8 mouse cellular contexts compared by ENCODE assay signal in genomic region chr8:84902920-84903661, GRCm38 (mm10). TPM values are rescaled to one million over a fixed set of nuclear protein-coding genes. Genes with fewer than 3 reads are reported as not detected.
DNase-seq lines count a peak whose midpoint lies in the region; ATAC-seq and TF ChIP-seq lines count a peak whose summit lies in the region.

No protein-coding gene starts in this region.

- WGBS in forebrain, embryonic 13.5 days: under 1% methylated on average over 68 of the region's 68 CpGs
- under 1% methylated on average over 68 of the region's 68 CpGs for WGBS in large intestine, adult 2 months
- WGBS in liver, embryonic 16.5 days (ENCODE audit: insufficient replicate concordance): under 1% methylated on average over 68 of the region's 68 CpGs
- under 1% methylated on average over 68 of the region's 68 CpGs for WGBS in neural tube, embryonic 12.5 days
- WGBS in stomach, postnatal 0 days: under 1% methylated on average over 68 of the region's 68 CpGs

- TF ChIP-seq POLR2A in ES-Bruce4 (IDR thresholded peaks at IDR 0.05; ENCODE audit: insufficient read depth, low read length): peak; percentile 73

- H3K27me3 ChIP-seq in ES-Bruce4 (ENCODE audit: control insufficient read depth, insufficient read depth, low read length, poor library complexity, severe bottlenecking): no peaks in the 10 kb centered on the region
- H3K27me3 ChIP-seq in forebrain, embryonic 13.5 days: 0 out of 2 replicates have a peak, but pooled peaks cover 14% of the 10 kb centered on the region
- no peaks in the 10 kb centered on the region for H3K27me3 ChIP-seq in liver, embryonic 16.5 days (ENCODE audit: control insufficient read depth, insufficient read depth, low read depth, low read length)
- H3K27me3 ChIP-seq in neural tube, embryonic 12.5 days (replicated peaks): peaks cover 14% of the 10 kb centered on the region; the same call in 1 of the 2 replicates
- H3K27me3 ChIP-seq in stomach, postnatal 0 days (ENCODE audit: control insufficient read depth, insufficient read depth, low read length): no peaks in the 10 kb centered on the region

- H3K9me3 ChIP-seq in ES-Bruce4 (replicated peaks; ENCODE audit: control insufficient read depth, insufficient read depth, low read length, poor library complexity, severe bottlenecking): no peaks in the 10 kb centered on the region
- H3K9me3 ChIP-seq in forebrain, embryonic 13.5 days (replicated peaks): no peaks in the 10 kb centered on the region
- H3K9me3 ChIP-seq in liver, embryonic 16.5 days (replicated peaks; ENCODE audit: control insufficient read depth, low read length): no peaks in the 10 kb centered on the region
- no peaks in the 10 kb centered on the region for H3K9me3 ChIP-seq in neural tube, embryonic 12.5 days
- H3K9me3 ChIP-seq in stomach, postnatal 0 days (ENCODE audit: control insufficient read depth, low read length): no peaks in the 10 kb centered on the region

- intact Hi-C loops in heart, postnatal 10 days (cut with DNase I): loop anchor here (2.0 kb wide), 1 partner anchor 56 kb away; the partner anchor contains the start of gene Calr

- ATAC-seq in cerebellum, adult (ENCODE audit: insufficient number of reproducible peaks, low FRiP score, low TSS enrichment): peak; percentile 82
- peak; percentile 91 for ATAC-seq in forebrain, embryonic 13.5 days
- peak; percentile 70 for ATAC-seq in liver, embryonic 16.5 days (ENCODE audit: low read depth)
- ATAC-seq in neural tube, embryonic 12.5 days (ENCODE audit: low FRiP score, low read depth): peak; percentile 87
- peak; percentile 92 for ATAC-seq in stomach, postnatal 0 days (ENCODE audit: low FRiP score, low TSS enrichment)

- DNase-seq in heart, postnatal 10 days: peak; percentile 93 to 94
- DNase-seq in large intestine, adult 2 months (ENCODE audit: low read depth, low spot score): peak; percentile 44
- DNase-seq in stomach, postnatal 0 days (ENCODE audit: low spot score): peak; percentile 93

- no peaks in the 10 kb centered on the region for H3K36me3 ChIP-seq in ES-Bruce4 (ENCODE audit: control insufficient read depth, insufficient read depth, low read length, poor library complexity, severe bottlenecking)
- no peaks in the 10 kb centered on the region for H3K36me3 ChIP-seq in forebrain, embryonic 13.5 days (ENCODE audit: poor library complexity, severe bottlenecking)
- H3K36me3 ChIP-seq in liver, embryonic 16.5 days (ENCODE audit: control insufficient read depth, insufficient read depth): peaks cover 36% of the 10 kb centered on the region
- no peaks in the 10 kb centered on the region for H3K36me3 ChIP-seq in neural tube, embryonic 12.5 days
- no peaks in the 10 kb centered on the region for H3K36me3 ChIP-seq in stomach, postnatal 0 days (ENCODE audit: control insufficient read depth, insufficient read depth, low read length)

- peak overlapping the region; percentile 89 for H3K4me2 ChIP-seq in forebrain, embryonic 13.5 days
- H3K4me2 ChIP-seq in liver, embryonic 16.5 days (ENCODE audit: low read depth, low read length): peak overlapping the region; percentile 96
- H3K4me2 ChIP-seq in neural tube, embryonic 12.5 days (replicated peaks): peak overlapping the region; percentile 93
- H3K4me2 ChIP-seq in stomach, postnatal 0 days (replicated peaks; ENCODE audit: low read depth): peak overlapping the region; percentile 99

- TF ChIP-seq EP300 in ES-Bruce4 (IDR thresholded peaks at IDR 0.05; ENCODE audit: insufficient read depth, low read depth, low read length): no peak
- TF ChIP-seq EP300 in stomach, postnatal 0 days (optimal IDR thresholded peaks at IDR 0.05): no peak

- TF ChIP-seq CTCF in ES-Bruce4 (IDR thresholded peaks at IDR 0.05; ENCODE audit: low read depth, low read length): peak; percentile 62
- peak; percentile 92 for TF ChIP-seq CTCF in stomach, postnatal 0 days (IDR thresholded peaks at IDR 0.05; ENCODE audit: low read depth)

- peak overlapping the region; percentile 85 for H3K9ac ChIP-seq in ES-Bruce4 (ENCODE audit: low read depth, poor library complexity, severe bottlenecking)
- H3K9ac ChIP-seq in forebrain, embryonic 13.5 days: peak overlapping the region; percentile 64
- H3K9ac ChIP-seq in liver, embryonic 16.5 days (ENCODE audit: low read depth, low read length): peak overlapping the region; percentile 99
- peak overlapping the region; percentile 64 for H3K9ac ChIP-seq in neural tube, embryonic 12.5 days
- H3K9ac ChIP-seq in stomach, postnatal 0 days (ENCODE audit: low read length): peak overlapping the region; percentile 74

- H3K27ac ChIP-seq in ES-Bruce4 (ENCODE audit: insufficient read depth, low read length): peak overlapping the region; percentile 44
- 0 out of 2 replicates have a peak overlapping the region, but pooled peaks have one; percentile 4 for H3K27ac ChIP-seq in forebrain, embryonic 13.5 days
- H3K27ac ChIP-seq in liver, embryonic 16.5 days (ENCODE audit: low read length): peak overlapping the region; percentile 100
- H3K27ac ChIP-seq in neural tube, embryonic 12.5 days: no peak overlapping the region
- H3K27ac ChIP-seq in stomach, postnatal 0 days (replicated peaks): peak overlapping the region; percentile 80

- H3K4me3 ChIP-seq in ES-Bruce4 (ENCODE audit: low read depth, low read length): peak overlapping the region; percentile 65
- H3K4me3 ChIP-seq in forebrain, embryonic 13.5 days: peak overlapping the region; percentile 53
- H3K4me3 ChIP-seq in liver, embryonic 16.5 days (ENCODE audit: low read depth, low read length): peak overlapping the region; percentile 97
- H3K4me3 ChIP-seq in neural tube, embryonic 12.5 days: peak overlapping the region; percentile 52
- H3K4me3 ChIP-seq in stomach, postnatal 0 days (ENCODE audit: low read depth, low read length): peak overlapping the region; percentile 71

- H3K4me1 ChIP-seq in ES-Bruce4 (ENCODE audit: control insufficient read depth, insufficient read depth, low read length): peaks cover 11% of the 10 kb centered on the region
- H3K4me1 ChIP-seq in forebrain, embryonic 13.5 days: peaks cover 15% of the 10 kb centered on the region
- peaks cover 49% of the 10 kb centered on the region for H3K4me1 ChIP-seq in liver, embryonic 16.5 days (ENCODE audit: control insufficient read depth, low read depth, low read length)
- peaks cover 13% of the 10 kb centered on the region for H3K4me1 ChIP-seq in neural tube, embryonic 12.5 days
- no peaks in the 10 kb centered on the region for H3K4me1 ChIP-seq in stomach, postnatal 0 days (replicated peaks; ENCODE audit: control insufficient read depth, insufficient read depth)

RNA-seq across cellular contexts. Expression of gene Klf1, which starts 1.4 kb away (rescaled TPM):
- polyA plus RNA-seq in ES-Bruce4 (2011; ENCODE audit: insufficient read depth, insufficient read length, low read depth, missing spikeins): not detected in 2 replicates
- polyA plus RNA-seq in forebrain, embryonic 13.5 days (2015; fragmentation: Nextera tagmentation; extraction: Ambion mirVana): 0.74 and 1.2 TPM in 2 replicates
- under 1 TPM; 0.17 to 0.22 TPM for total RNA-seq in heart, postnatal 10 days (2021)
- 0.38 and 0.43 TPM in 2 replicates for polyA plus RNA-seq in large intestine, adult 2 months (2012; rRNA removed)
- polyA plus RNA-seq in liver, embryonic 16.5 days (2015; fragmentation: Nextera tagmentation; extraction: Ambion mirVana): 394 and 409 TPM in 2 replicates
- 3.4 and 4.0 TPM in 2 replicates for polyA plus RNA-seq in neural tube, embryonic 12.5 days (2016; fragmentation: Nextera tagmentation; extraction: Ambion mirVana)
- 0.51 and 0.82 TPM in 2 replicates for polyA plus RNA-seq in stomach, postnatal 0 days (2015; fragmentation: Nextera tagmentation; extraction: Ambion mirVana)

RNA-seq across cellular contexts. Expression of gene Dnase2a, which starts 5.3 kb away (rescaled TPM):
- polyA plus RNA-seq in ES-Bruce4 (2011; ENCODE audit: insufficient read depth, insufficient read length, low read depth, missing spikeins): 27.5 and 30.9 TPM in 2 replicates
- 6.9 and 9.4 TPM in 2 replicates for polyA plus RNA-seq in forebrain, embryonic 13.5 days (2015; fragmentation: Nextera tagmentation; extraction: Ambion mirVana)
- 1 to 10 TPM; 6.4 to 7.3 TPM for total RNA-seq in heart, postnatal 10 days (2021)
- 8.4 and 8.7 TPM in 2 replicates for polyA plus RNA-seq in large intestine, adult 2 months (2012; rRNA removed)
- polyA plus RNA-seq in liver, embryonic 16.5 days (2015; fragmentation: Nextera tagmentation; extraction: Ambion mirVana): 12.5 and 13.6 TPM in 2 replicates
- 5.2 and 6.5 TPM in 2 replicates for polyA plus RNA-seq in neural tube, embryonic 12.5 days (2016; fragmentation: Nextera tagmentation; extraction: Ambion mirVana)
- polyA plus RNA-seq in stomach, postnatal 0 days (2015; fragmentation: Nextera tagmentation; extraction: Ambion mirVana): 15.9 and 17.4 TPM in 2 replicates

RNA-seq across cellular contexts. Expression of gene Gcdh, which starts 9.4 kb away (rescaled TPM):
- polyA plus RNA-seq in ES-Bruce4 (2011; ENCODE audit: insufficient read depth, insufficient read length, low read depth, missing spikeins): 72.5 and 78.5 TPM in 2 replicates
- 33.2 and 34.2 TPM in 2 replicates for polyA plus RNA-seq in forebrain, embryonic 13.5 days (2015; fragmentation: Nextera tagmentation; extraction: Ambion mirVana)
- 10 to 100 TPM; 31.7 to 32.8 TPM for total RNA-seq in heart, postnatal 10 days (2021)
- 38.6 and 64.2 TPM in 2 replicates for polyA plus RNA-seq in large intestine, adult 2 months (2012; rRNA removed)
- polyA plus RNA-seq in liver, embryonic 16.5 days (2015; fragmentation: Nextera tagmentation; extraction: Ambion mirVana): 65.7 and 73.0 TPM in 2 replicates
- polyA plus RNA-seq in neural tube, embryonic 12.5 days (2016; fragmentation: Nextera tagmentation; extraction: Ambion mirVana): 32.1 and 37.0 TPM in 2 replicates
- 18.5 and 21.1 TPM in 2 replicates for polyA plus RNA-seq in stomach, postnatal 0 days (2015; fragmentation: Nextera tagmentation; extraction: Ambion mirVana)

RNA-seq across cellular contexts. Expression of gene Syce2, which starts 31.2 kb away (rescaled TPM):
- polyA plus RNA-seq in ES-Bruce4 (2011; ENCODE audit: insufficient read depth, insufficient read length, low read depth, missing spikeins): 93.8 and 97.1 TPM in 2 replicates
- 80.3 and 85.1 TPM in 2 replicates for polyA plus RNA-seq in forebrain, embryonic 13.5 days (2015; fragmentation: Nextera tagmentation; extraction: Ambion mirVana)
- total RNA-seq in heart, postnatal 10 days (2021): 1 to 10 TPM; 6.9 TPM
- 3.5 and 5.5 TPM in 2 replicates for polyA plus RNA-seq in large intestine, adult 2 months (2012; rRNA removed)
- 41.2 and 47.8 TPM in 2 replicates for polyA plus RNA-seq in liver, embryonic 16.5 days (2015; fragmentation: Nextera tagmentation; extraction: Ambion mirVana)
- 34.2 and 34.9 TPM in 2 replicates for polyA plus RNA-seq in neural tube, embryonic 12.5 days (2016; fragmentation: Nextera tagmentation; extraction: Ambion mirVana)
- 25.0 and 27.3 TPM in 2 replicates for polyA plus RNA-seq in stomach, postnatal 0 days (2015; fragmentation: Nextera tagmentation; extraction: Ambion mirVana)

RNA-seq across cellular contexts. Expression of gene Mast1, which starts 34.1 kb away (rescaled TPM):
- 0.73 and 1.5 TPM in 2 replicates for polyA plus RNA-seq in ES-Bruce4 (2011; ENCODE audit: insufficient read depth, insufficient read length, low read depth, missing spikeins)
- 31.6 and 37.3 TPM in 2 replicates for polyA plus RNA-seq in forebrain, embryonic 13.5 days (2015; fragmentation: Nextera tagmentation; extraction: Ambion mirVana)
- under 1 TPM in 1 of 2 experiments, not detected in 1; 0.07 TPM for total RNA-seq in heart, postnatal 10 days (2021)
- polyA plus RNA-seq in large intestine, adult 2 months (2012; rRNA removed): 0.36 and 0.49 TPM in 2 replicates
- 0.09 and 0.15 TPM in 2 replicates for polyA plus RNA-seq in liver, embryonic 16.5 days (2015; fragmentation: Nextera tagmentation; extraction: Ambion mirVana)
- polyA plus RNA-seq in neural tube, embryonic 12.5 days (2016; fragmentation: Nextera tagmentation; extraction: Ambion mirVana): 43.0 and 44.9 TPM in 2 replicates
- 0.87 and 1.1 TPM in 2 replicates for polyA plus RNA-seq in stomach, postnatal 0 days (2015; fragmentation: Nextera tagmentation; extraction: Ambion mirVana)

Comparison
In these comparisons a context has a peak if more than half of its experiments do, and no peak if none do; other contexts are left out.
1. RNA of gene Klf1, which starts 1.4 kb away (polyA plus RNA-seq): 394 to 409 TPM in liver, embryonic 16.5 days; 3.4 to 4.0 TPM in neural tube, embryonic 12.5 days, 0.74 to 1.2 TPM in forebrain, embryonic 13.5 days, 0.51 to 0.82 TPM in stomach, postnatal 0 days, 0.38 to 0.43 TPM in large intestine, adult 2 months and not detected in ES-Bruce4; every median in the first group is over 10 times any median in the second.
2. Peak in every context shown above with its lines, with median percentiles within 50 percentile points of each other: H3K4me3 ChIP-seq, H3K9ac ChIP-seq, ATAC-seq, H3K4me2 ChIP-seq and DNase-seq.